ENCODE assay signal across 9 mouse cellular contexts in the genomic region with DNA sequence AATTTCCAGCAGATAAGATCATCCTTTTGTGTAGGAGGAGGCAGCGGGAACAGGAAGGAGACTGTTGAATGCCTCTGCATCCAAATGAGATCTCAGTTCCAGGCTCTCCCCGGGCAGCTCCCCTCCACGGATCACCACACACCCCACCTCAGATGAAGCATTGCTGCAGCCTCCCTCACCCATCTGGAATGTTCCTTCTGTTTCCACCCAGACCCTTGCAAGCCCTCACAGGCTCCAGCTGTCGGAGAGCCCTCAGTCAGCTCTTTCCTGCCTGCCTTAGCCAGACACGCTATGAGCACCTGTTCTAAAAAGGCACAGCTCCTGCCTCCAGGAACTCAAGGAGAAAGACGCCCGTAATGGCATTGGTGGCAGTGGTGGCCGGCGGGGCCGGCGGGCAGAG. TPM values are rescaled to one million over a fixed set of nuclear protein-coding genes. Genes with fewer than 3 reads are reported as not detected.
DNase-seq lines count a peak whose midpoint lies in the region; ATAC-seq and TF ChIP-seq lines count a peak whose summit lies in the region.
"Had no signal": no experiment of that assay in that cellular context is flagged by ENCODE, and none has a peak within 500 bp of the region (broad histone marks: within the 10 kb centered on the region; RNA-seq: fewer than 3 reads in every experiment).

No protein-coding gene starts in this region.

- no peak overlapping the region for H3K4me3 ChIP-seq in hindbrain, embryonic 10.5 days
- no peak overlapping the region for H3K4me3 ChIP-seq in hindbrain, embryonic 12.5 days
- H3K4me3 ChIP-seq in heart, postnatal 0 days (ENCODE audit: low read depth, low read length): no peak overlapping the region
- H3K4me3 ChIP-seq in midbrain, embryonic 14.5 days (replicated peaks; ENCODE audit: low read depth, low read length): no peak overlapping the region

- peaks cover 22% of the 10 kb centered on the region for H3K36me3 ChIP-seq in hindbrain, embryonic 10.5 days
- no peaks in the 10 kb centered on the region for H3K36me3 ChIP-seq in hindbrain, embryonic 12.5 days
- H3K36me3 ChIP-seq in heart, postnatal 0 days (replicated peaks; ENCODE audit: control insufficient read depth, insufficient read depth, low read length): peaks cover 30% of the 10 kb centered on the region
- H3K36me3 ChIP-seq in midbrain, embryonic 14.5 days (ENCODE audit: control insufficient read depth, insufficient read depth, low read length): no peaks in the 10 kb centered on the region

- H3K9ac ChIP-seq in hindbrain, embryonic 12.5 days: no peak overlapping the region
- no peak overlapping the region for H3K9ac ChIP-seq in heart, postnatal 0 days (replicated peaks; ENCODE audit: low read depth, low read length)
- H3K9ac ChIP-seq in midbrain, embryonic 14.5 days (replicated peaks; ENCODE audit: low read length): no peak overlapping the region; the same call in 1 of the 2 replicates

- ATAC-seq in hindbrain, embryonic 12.5 days (ENCODE audit: low FRiP score): no peak
- no peak for ATAC-seq in heart, postnatal 0 days (ENCODE audit: insufficient read depth, low read depth)
- ATAC-seq in midbrain, embryonic 14.5 days (ENCODE audit: low FRiP score, low TSS enrichment): no peak
- ATAC-seq in inflammation-experienced regulatory T-cells, adult 6 months: no peak
- no peak for ATAC-seq in monocyte, adult 5-6 weeks (replicated peaks; ENCODE audit: insufficient number of reproducible peaks, low FRiP score, low TSS enrichment, poor library complexity, severe bottlenecking)

- peaks cover 74% of the 10 kb centered on the region for H3K4me1 ChIP-seq in hindbrain, embryonic 10.5 days (replicated peaks)
- H3K4me1 ChIP-seq in hindbrain, embryonic 12.5 days: peaks cover 54% of the 10 kb centered on the region
- peaks cover 74% of the 10 kb centered on the region for H3K4me1 ChIP-seq in heart, postnatal 0 days (ENCODE audit: control insufficient read depth, insufficient read depth)
- H3K4me1 ChIP-seq in midbrain, embryonic 14.5 days (ENCODE audit: control insufficient read depth, insufficient read depth, low read length): peaks cover 53% of the 10 kb centered on the region

- H3K4me2 ChIP-seq in hindbrain, embryonic 12.5 days (replicated peaks): no peak overlapping the region
- H3K4me2 ChIP-seq in heart, postnatal 0 days (ENCODE audit: low read depth, low read length): no peak overlapping the region
- H3K4me2 ChIP-seq in midbrain, embryonic 14.5 days (ENCODE audit: low read length): no peak overlapping the region

- peak overlapping the region; percentile 77 for H3K27ac ChIP-seq in hindbrain, embryonic 10.5 days
- H3K27ac ChIP-seq in hindbrain, embryonic 12.5 days: no peak overlapping the region
- H3K27ac ChIP-seq in heart, postnatal 0 days (ENCODE audit: low read depth): peak overlapping the region; percentile 94
- H3K27ac ChIP-seq in midbrain, embryonic 14.5 days (replicated peaks; ENCODE audit: low read depth, low read length): no peak overlapping the region

- no peak for TF ChIP-seq CTCF in heart, postnatal 0 days (IDR thresholded peaks at IDR 0.05; ENCODE audit: low read depth)

- TF ChIP-seq EP300 in heart, postnatal 0 days (IDR thresholded peaks at IDR 0.05; ENCODE audit: low read depth): no peak

- 69% methylated on average over 11 of the region's 11 CpGs for whole genome bisulfite sequencing in hindbrain, embryonic 10.5 days
- 71% methylated on average over 11 of the region's 11 CpGs for WGBS in hindbrain, embryonic 12.5 days
- WGBS in heart, postnatal 0 days: 50% methylated on average over 11 of the region's 11 CpGs
- 67% methylated on average over 11 of the region's 11 CpGs for WGBS in midbrain, embryonic 14.5 days

- H3K9me3 ChIP-seq in hindbrain, embryonic 10.5 days: no peaks in the 10 kb centered on the region
- H3K9me3 ChIP-seq in hindbrain, embryonic 12.5 days (replicated peaks): no peaks in the 10 kb centered on the region
- no peaks in the 10 kb centered on the region for H3K9me3 ChIP-seq in heart, postnatal 0 days (replicated peaks; ENCODE audit: control insufficient read depth, low read length)
- no peaks in the 10 kb centered on the region for H3K9me3 ChIP-seq in midbrain, embryonic 14.5 days (ENCODE audit: control insufficient read depth, low read length)

- peak; percentile 17 for DNase-seq in hindbrain, embryonic 10.5 days (ENCODE audit: low spot score)
- peak; percentile 18 for DNase-seq in retina, postnatal 1 day
- no peak for DNase-seq in retina, embryonic 14.5 days (ENCODE audit: low spot score)
- DNase-seq in heart, postnatal 0 days (ENCODE audit: low spot score): no peak
- DNase-seq in midbrain, embryonic 14.5 days: peak; percentile 8
- DNase-seq: layer of hippocampus, adult 9-11 months had no signal

- H3K27me3 ChIP-seq in hindbrain, embryonic 10.5 days (ENCODE audit: insufficient read depth, poor library complexity, severe bottlenecking): peaks cover 14% of the 10 kb centered on the region
- H3K27me3 ChIP-seq in hindbrain, embryonic 12.5 days: no peaks in the 10 kb centered on the region; the same call in 1 of the 2 replicates
- no peaks in the 10 kb centered on the region for H3K27me3 ChIP-seq in heart, postnatal 0 days (ENCODE audit: control insufficient read depth, insufficient read depth, low read length)
- H3K27me3 ChIP-seq in midbrain, embryonic 14.5 days (ENCODE audit: control insufficient read depth, insufficient read depth, low read length): no peaks in the 10 kb centered on the region

RNA-seq across cellular contexts. Expression of a gene that starts 6.9 kb away (rescaled TPM):
- 5.3 and 6.2 TPM in 2 replicates for polyA plus RNA-seq in hindbrain, embryonic 10.5 days (2016; fragmentation: Nextera tagmentation; extraction: Ambion mirVana)
- 5.0 and 5.4 TPM in 2 replicates for polyA plus RNA-seq in hindbrain, embryonic 12.5 days (2016; fragmentation: Nextera tagmentation; extraction: Ambion mirVana)
- total RNA-seq in heart, postnatal 0 days (2014; rRNA removed; ENCODE audit: low replicate concordance): 45.1 and 82.1 TPM in 2 replicates
- polyA plus RNA-seq in heart, postnatal 0 days (2015; fragmentation: Nextera tagmentation; extraction: Ambion mirVana): 9.5 and 9.7 TPM in 2 replicates
- polyA plus RNA-seq in midbrain, embryonic 14.5 days (2014; fragmentation: Nextera tagmentation; extraction: Ambion mirVana): 3.4 and 3.5 TPM in 2 replicates
- under 1 TPM in 2 of 3 experiments, not detected in 1; 0.50 to 0.96 TPM for polyA plus RNA-seq in inflammation-experienced regulatory T-cells, adult 6 months (2017; shearing (Covaris generic))
- 0.48 TPM in 1 of 3 replicates, not detected in the others for total RNA-seq in monocyte, adult 5-6 weeks (2017)

Comparison
In these comparisons a context has a peak if more than half of its experiments do, and no peak if none do; other contexts are left out.
1. DNase-seq: peak in hindbrain, embryonic 10.5 days (single experiment), retina, postnatal 1 day (single experiment) and midbrain, embryonic 14.5 days (single experiment); none in retina, embryonic 14.5 days (single experiment) and heart, postnatal 0 days (single experiment).
2. H3K27ac ChIP-seq: peak in hindbrain, embryonic 10.5 days (single experiment) and heart, postnatal 0 days (single experiment); none in hindbrain, embryonic 12.5 days (single experiment) and midbrain, embryonic 14.5 days (single experiment).